ENCODE assay signal across 9 mouse cellular contexts in genomic region chr7:125827420-125827819, GRCm38 (mm10).
A peak's percentile ranks its signal among the peaks of the same experiment; 100 is the strongest.
DNase-seq lines count a peak whose midpoint lies in the region; ATAC-seq and TF ChIP-seq lines count a peak whose summit lies in the region.
"Had no signal": no experiment of that assay in that cellular context is flagged by ENCODE, and none has a peak within 500 bp of the region (broad histone marks: within the 10 kb centered on the region; RNA-seq: fewer than 3 reads in every experiment).

No protein-coding gene starts in this region.

- no peak for TF ChIP-seq POLR2A in lung, adult 2 months (IDR thresholded peaks at IDR 0.05; ENCODE audit: borderline replicate concordance, extremely low read depth, low read depth, low read length)

- intact Hi-C loops in left cerebral cortex, postnatal 10 days (cut with DNase I): no loop called here

- ATAC-seq in forebrain, embryonic 14.5 days: no peak
- no peak for ATAC-seq in forebrain, embryonic 12.5 days (ENCODE audit: low FRiP score)
- peak; percentile 70 for ATAC-seq in lung, embryonic 16.5 days (ENCODE audit: low read depth)
- ATAC-seq in kidney, embryonic 16.5 days (ENCODE audit: low FRiP score, low TSS enrichment): peak; percentile 85
- 0 out of 2 replicates have a peak, but pooled peaks have one; percentile 51 for ATAC-seq in stomach, postnatal 0 days (ENCODE audit: low FRiP score, low TSS enrichment)

- no peaks in the 10 kb centered on the region for H3K9me3 ChIP-seq in forebrain, embryonic 14.5 days (replicated peaks; ENCODE audit: control insufficient read depth, low read length)
- no peaks in the 10 kb centered on the region for H3K9me3 ChIP-seq in forebrain, embryonic 12.5 days
- no peaks in the 10 kb centered on the region for H3K9me3 ChIP-seq in lung, embryonic 16.5 days (ENCODE audit: control insufficient read depth, low read length)
- H3K9me3 ChIP-seq in kidney, embryonic 16.5 days (ENCODE audit: low read length): no peaks in the 10 kb centered on the region
- no peaks in the 10 kb centered on the region for H3K9me3 ChIP-seq in stomach, postnatal 0 days (ENCODE audit: control insufficient read depth, low read length)
- H3K9me3 ChIP-seq: hindbrain, embryonic 15.5 days had no signal

- H3K4me3 ChIP-seq in forebrain, embryonic 14.5 days (ENCODE audit: low read depth, low read length): no peak overlapping the region
- no peak overlapping the region for H3K4me3 ChIP-seq in forebrain, embryonic 12.5 days (replicated peaks)
- H3K4me3 ChIP-seq in lung, embryonic 16.5 days (ENCODE audit: low read length): no peak overlapping the region
- no peak overlapping the region for H3K4me3 ChIP-seq in lung, adult 2 months (replicated peaks; ENCODE audit: extremely low read depth, low read depth, low read length)
- no peak overlapping the region for H3K4me3 ChIP-seq in kidney, embryonic 16.5 days (ENCODE audit: low read length)
- no peak overlapping the region for H3K4me3 ChIP-seq in stomach, postnatal 0 days (ENCODE audit: low read depth, low read length)
- H3K4me3 ChIP-seq: hindbrain, embryonic 15.5 days had no signal

- 0 out of 2 replicates have a peak overlapping the region, but pooled peaks have one; percentile 21 for H3K27ac ChIP-seq in forebrain, embryonic 14.5 days (ENCODE audit: low read depth, low read length)
- H3K27ac ChIP-seq in forebrain, embryonic 12.5 days: no peak overlapping the region
- H3K27ac ChIP-seq in lung, embryonic 16.5 days (ENCODE audit: low read length): no peak overlapping the region
- peak overlapping the region; percentile 35; the same call in 1 of the 2 replicates for H3K27ac ChIP-seq in kidney, embryonic 16.5 days (ENCODE audit: low read length)
- H3K27ac ChIP-seq in stomach, postnatal 0 days (replicated peaks): no peak overlapping the region
- H3K27ac ChIP-seq: hindbrain, embryonic 15.5 days had no signal

- H3K4me2 ChIP-seq in forebrain, embryonic 14.5 days (ENCODE audit: low read length): no peak overlapping the region
- H3K4me2 ChIP-seq in forebrain, embryonic 12.5 days: no peak overlapping the region
- no peak overlapping the region for H3K4me2 ChIP-seq in lung, embryonic 16.5 days (ENCODE audit: low read depth, low read length)
- H3K4me2 ChIP-seq in kidney, embryonic 16.5 days (replicated peaks; ENCODE audit: low read depth, low read length): no peak overlapping the region
- H3K4me2 ChIP-seq in stomach, postnatal 0 days (replicated peaks; ENCODE audit: low read depth): no peak overlapping the region
- H3K4me2 ChIP-seq: hindbrain, embryonic 15.5 days had no signal

- TF ChIP-seq CTCF in lung, adult 2 months (IDR thresholded peaks at IDR 0.05; ENCODE audit: insufficient read depth, low read length): no peak
- TF ChIP-seq CTCF in stomach, postnatal 0 days (IDR thresholded peaks at IDR 0.05; ENCODE audit: low read depth): no peak

- no peak overlapping the region for H3K9ac ChIP-seq in forebrain, embryonic 14.5 days (ENCODE audit: low read length)
- H3K9ac ChIP-seq in forebrain, embryonic 12.5 days: no peak overlapping the region
- no peak overlapping the region for H3K9ac ChIP-seq in lung, embryonic 16.5 days (ENCODE audit: low read length)
- H3K9ac ChIP-seq in kidney, embryonic 16.5 days (replicated peaks; ENCODE audit: low read length): no peak overlapping the region
- H3K9ac ChIP-seq in stomach, postnatal 0 days (ENCODE audit: low read length): no peak overlapping the region
- H3K9ac ChIP-seq: hindbrain, embryonic 15.5 days had no signal

- 68% methylated on average over 9 of the region's 9 CpGs for WGBS in forebrain, embryonic 14.5 days
- 69% methylated on average over 9 of the region's 9 CpGs for WGBS in forebrain, embryonic 12.5 days
- WGBS in lung, embryonic 16.5 days: 52% methylated on average over 9 of the region's 9 CpGs
- WGBS in lung, adult 2 months: 55% methylated on average over 9 of the region's 9 CpGs
- 32% methylated on average over 9 of the region's 9 CpGs for WGBS in kidney, embryonic 16.5 days
- WGBS in stomach, postnatal 0 days: 56% methylated on average over 9 of the region's 9 CpGs

- 0 out of 2 replicates have a peak, but pooled peaks cover 5% of the 10 kb centered on the region for H3K36me3 ChIP-seq in forebrain, embryonic 14.5 days (ENCODE audit: control insufficient read depth, insufficient read depth, low read length)
- H3K36me3 ChIP-seq in forebrain, embryonic 12.5 days (replicated peaks): peaks cover 5% of the 10 kb centered on the region; the same call in 1 of the 2 replicates
- H3K36me3 ChIP-seq in lung, embryonic 16.5 days (ENCODE audit: control insufficient read depth, insufficient read depth, low read length): peaks cover 2% of the 10 kb centered on the region; the same call in 1 of the 2 replicates
- H3K36me3 ChIP-seq in kidney, embryonic 16.5 days (ENCODE audit: insufficient read depth, low read length): peaks cover 3% of the 10 kb centered on the region; the same call in 1 of the 2 replicates
- no peaks in the 10 kb centered on the region; the same call in 1 of the 2 replicates for H3K36me3 ChIP-seq in stomach, postnatal 0 days (ENCODE audit: control insufficient read depth, insufficient read depth, low read length)
- H3K36me3 ChIP-seq: hindbrain, embryonic 15.5 days had no signal

- no peak for DNase-seq in forebrain, embryonic 14.5 days (ENCODE audit: low spot score)
- DNase-seq in lung, adult 2 months: no peak
- DNase-seq in stomach, postnatal 0 days (ENCODE audit: low spot score): no peak
- no peak for DNase-seq in left cerebral cortex, postnatal 10 days (ENCODE audit: extremely low spot score in 1 of 2, low spot score in 2 of 2)
- DNase-seq in thymus, postnatal 0 days (ENCODE audit: low spot score): no peak

- no peaks in the 10 kb centered on the region for H3K27me3 ChIP-seq in forebrain, embryonic 14.5 days (replicated peaks; ENCODE audit: control insufficient read depth, insufficient read depth, low read length)
- H3K27me3 ChIP-seq in forebrain, embryonic 12.5 days: no peaks in the 10 kb centered on the region
- H3K27me3 ChIP-seq in lung, embryonic 16.5 days (ENCODE audit: control insufficient read depth, insufficient read depth, low read depth, low read length): no peaks in the 10 kb centered on the region
- H3K27me3 ChIP-seq in kidney, embryonic 16.5 days (ENCODE audit: insufficient read depth, low read length): no peaks in the 10 kb centered on the region
- no peaks in the 10 kb centered on the region for H3K27me3 ChIP-seq in stomach, postnatal 0 days (ENCODE audit: control insufficient read depth, insufficient read depth, low read length)
- H3K27me3 ChIP-seq: hindbrain, embryonic 15.5 days had no signal

- peaks cover 29% of the 10 kb centered on the region for H3K4me1 ChIP-seq in forebrain, embryonic 14.5 days (ENCODE audit: control insufficient read depth, insufficient read depth, low read length)
- H3K4me1 ChIP-seq in forebrain, embryonic 12.5 days: peaks cover 16% of the 10 kb centered on the region
- peaks cover 26% of the 10 kb centered on the region for H3K4me1 ChIP-seq in lung, embryonic 16.5 days (replicated peaks; ENCODE audit: control insufficient read depth, insufficient read depth, low read length)
- H3K4me1 ChIP-seq in lung, adult 2 months (ENCODE audit: control insufficient read depth, insufficient read depth, low read length): peaks cover 3% of the 10 kb centered on the region; the same call in 1 of the 2 replicates
- H3K4me1 ChIP-seq in kidney, embryonic 16.5 days (ENCODE audit: insufficient read depth, low read length): peaks cover 16% of the 10 kb centered on the region; the same call in 1 of the 2 replicates
- peaks cover 4% of the 10 kb centered on the region; the same call in 1 of the 2 replicates for H3K4me1 ChIP-seq in stomach, postnatal 0 days (replicated peaks; ENCODE audit: control insufficient read depth, insufficient read depth)

- no peak for TF ChIP-seq EP300 in stomach, postnatal 0 days (optimal IDR thresholded peaks at IDR 0.05)

Comparison
In these comparisons a context has a peak if more than half of its experiments do, and no peak if none do; other contexts are left out.
1. H3K27ac ChIP-seq: peak in forebrain, embryonic 14.5 days (single experiment) and kidney, embryonic 16.5 days (single experiment); none in forebrain, embryonic 12.5 days (single experiment), lung, embryonic 16.5 days (single experiment) and stomach, postnatal 0 days (single experiment).
2. ATAC-seq: peak in lung, embryonic 16.5 days (single experiment), kidney, embryonic 16.5 days (single experiment) and stomach, postnatal 0 days (single experiment); none in forebrain, embryonic 14.5 days (single experiment) and forebrain, embryonic 12.5 days (single experiment).